In the genomic region with DNA sequence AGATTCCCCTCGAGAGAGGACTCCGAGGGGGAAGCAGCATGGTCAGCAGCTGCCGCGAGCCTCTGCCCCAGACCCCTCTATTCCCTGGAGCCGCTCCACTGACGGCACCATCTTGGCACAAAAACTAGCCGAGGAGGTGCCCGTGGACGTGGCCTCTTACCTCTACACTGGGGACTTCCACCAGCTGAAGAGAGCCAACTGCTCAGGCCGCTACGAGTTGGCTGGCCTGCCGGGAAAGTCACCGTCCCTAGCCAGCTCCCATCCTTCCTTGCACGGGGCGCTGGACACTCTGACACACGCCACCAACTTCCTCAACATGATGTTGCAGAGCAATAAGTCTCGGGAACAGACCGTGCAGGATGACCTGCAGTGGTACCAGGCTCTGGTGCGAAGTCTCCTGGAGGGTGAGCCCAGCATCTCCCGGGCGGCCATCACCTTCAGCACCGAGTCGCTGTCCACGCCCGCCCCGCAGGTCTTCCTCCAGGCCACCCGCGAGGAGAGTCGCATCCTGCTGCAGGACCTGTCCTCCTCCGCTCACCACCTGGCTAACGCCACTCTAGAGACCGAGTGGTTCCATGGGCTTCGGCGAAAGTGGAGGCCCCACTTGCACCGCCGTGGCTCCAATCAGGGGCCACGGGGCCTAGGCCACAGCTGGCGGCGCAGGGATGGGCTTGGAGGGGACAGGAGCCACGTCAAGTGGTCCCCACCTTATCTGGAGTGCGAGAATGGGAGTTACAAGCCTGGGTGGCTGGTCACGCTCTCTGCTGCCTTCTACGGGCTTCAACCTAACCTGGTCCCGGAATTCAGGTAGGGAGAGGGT, we compare ENCODE assay signal across 8 mouse cellular contexts. TPM values are rescaled to one million over a fixed set of nuclear protein-coding genes. Genes with fewer than 3 reads are reported as not detected.
DNase-seq lines count a peak whose midpoint lies in the region; ATAC-seq and TF ChIP-seq lines count a peak whose summit lies in the region.
"Had no signal": no experiment of that assay in that cellular context is flagged by ENCODE, and none has a peak within 500 bp of the region (broad histone marks: within the 10 kb centered on the region; RNA-seq: fewer than 3 reads in every experiment).

No protein-coding gene starts in this region.

- peaks cover 6% of the 10 kb centered on the region; the same call in 1 of the 2 replicates for H3K4me1 ChIP-seq in forebrain, embryonic 11.5 days (replicated peaks; ENCODE audit: control insufficient read depth, insufficient read depth, low read length)
- peaks cover 9% of the 10 kb centered on the region for H3K4me1 ChIP-seq in olfactory bulb, adult 2 months (ENCODE audit: control insufficient read depth, insufficient read depth, low read length)

- H3K36me3 ChIP-seq in forebrain, embryonic 11.5 days (ENCODE audit: control insufficient read depth, insufficient read depth, low read length): no peaks in the 10 kb centered on the region

- H3K4me2 ChIP-seq in forebrain, embryonic 11.5 days (ENCODE audit: low read depth, low read length, severe bottlenecking): peak overlapping the region; percentile 83; the same call in 1 of the 2 replicates

- DNase-seq in left cerebral cortex, adult 18-20 months (ENCODE audit: low spot score in 2 of 2): peak; percentile 7 to 34
- no peak for DNase-seq in left cerebral cortex, adult 9 months (ENCODE audit: low spot score in 2 of 2)
- DNase-seq in cerebellum, adult 8-10 months: peak; percentile 57
- peak; percentile 61 for DNase-seq in forebrain, embryonic 11.5 days (ENCODE audit: low spot score)
- peak; percentile 21 to 43 for DNase-seq in layer of hippocampus, postnatal 10 days (ENCODE audit: low spot score in 2 of 2)
- DNase-seq in spleen, postnatal 36 days (ENCODE audit: low spot score in 2 of 2): no peak

- no peak overlapping the region for H3K9ac ChIP-seq in forebrain, embryonic 11.5 days (ENCODE audit: low read length)

- 0 out of 2 replicates have a peak, but pooled peaks have one; percentile 17 for ATAC-seq in forebrain, embryonic 11.5 days (replicated peaks; ENCODE audit: low FRiP score)

- no peak overlapping the region for H3K27ac ChIP-seq in forebrain, embryonic 11.5 days (ENCODE audit: low read depth, low read length)
- H3K27ac ChIP-seq in olfactory bulb, adult 2 months (ENCODE audit: insufficient read depth, low read depth, low read length): peak overlapping the region; percentile 54

- H3K27me3 ChIP-seq in forebrain, embryonic 11.5 days (ENCODE audit: control insufficient read depth, insufficient read depth, low read length): peaks cover 17% of the 10 kb centered on the region

- 12% methylated on average over 44 of the region's 44 CpGs for WGBS in forebrain, embryonic 11.5 days
- WGBS in olfactory bulb, adult 2 months: 15% methylated on average over 44 of the region's 44 CpGs

- no peak for TF ChIP-seq POLR2A in olfactory bulb, adult 2 months (IDR thresholded peaks at IDR 0.05; ENCODE audit: insufficient read depth, low read depth, low read length)

- TF ChIP-seq CTCF in olfactory bulb, adult 2 months (IDR thresholded peaks at IDR 0.05; ENCODE audit: insufficient read depth, low read depth, low read length): no peak

- no peaks in the 10 kb centered on the region for H3K9me3 ChIP-seq in forebrain, embryonic 11.5 days (ENCODE audit: control insufficient read depth, low read length)

- H3K4me3 ChIP-seq in forebrain, embryonic 11.5 days (ENCODE audit: low read depth, low read length): peak overlapping the region; percentile 48
- H3K4me3 ChIP-seq in olfactory bulb, adult 2 months (ENCODE audit: insufficient read depth, low read depth, low read length): peak overlapping the region; percentile 82

RNA-seq across cellular contexts. Expression of a gene that starts 1.2 kb away (rescaled TPM):
- total RNA-seq in left cerebral cortex, adult 18-20 months (2021): 100 to 1,000 TPM; 112 to 122 TPM
- polyA plus RNA-seq in forebrain, embryonic 11.5 days (2014; fragmentation: Nextera tagmentation; extraction: Ambion mirVana): 0.11 and 0.47 TPM in 2 replicates
- total RNA-seq in layer of hippocampus, postnatal 10 days (2021): 10 to 100 TPM; 51.8 to 53.9 TPM
- polyA plus RNA-seq in olfactory bulb, adult 2 months (2012; ENCODE audit: insufficient read depth, insufficient read length, low replicate concordance, missing spikeins): 88.3 TPM in 1 of 2 replicates, not detected in the other
- polyA plus RNA-seq: large intestine, adult 2 months had no signal

Comparison
In these comparisons a context has a peak if more than half of its experiments do, and no peak if none do; other contexts are left out.
1. DNase-seq: peak in left cerebral cortex, adult 18-20 months (2 of 2), cerebellum, adult 8-10 months (single experiment), forebrain, embryonic 11.5 days (single experiment) and layer of hippocampus, postnatal 10 days (2 of 2); none in left cerebral cortex, adult 9 months (0 of 2) and spleen, postnatal 36 days (0 of 2).